In genomic region chr3:123138274-123139003, GRCm38 (mm10) we compare ENCODE assay signal across 8 mouse cellular contexts.
DNase-seq lines count a peak whose midpoint lies in the region; ATAC-seq and TF ChIP-seq lines count a peak whose summit lies in the region.

No protein-coding gene starts in this region.

- ATAC-seq in hindbrain, postnatal 0 days = no peak
- no peak for ATAC-seq in hindbrain, embryonic 11.5 days (ENCODE audit: low FRiP score)
- no peak for ATAC-seq in monocyte, adult 5-6 weeks (replicated peaks; ENCODE audit: insufficient number of reproducible peaks, low FRiP score, low TSS enrichment, poor library complexity, severe bottlenecking)

- H3K4me2 ChIP-seq in hindbrain, postnatal 0 days (ENCODE audit: low read depth, low read length) = no peak overlapping the region
- no peak overlapping the region for H3K4me2 ChIP-seq in hindbrain, embryonic 11.5 days (replicated peaks; ENCODE audit: low read depth, low read length)

- peak; percentile 43 for DNase-seq in hindbrain, postnatal 0 days (ENCODE audit: low spot score)
- DNase-seq in hindbrain, embryonic 11.5 days (ENCODE audit: low spot score) = no peak
- DNase-seq in adipocyte (ENCODE audit: low spot score) = peak; percentile 96
- peak; percentile 87 for DNase-seq in heart, adult 8-10 months (ENCODE audit: low spot score)
- DNase-seq in kidney, postnatal 36 days = peak; percentile 86 to 88
- peak; percentile 70 for DNase-seq in urinary bladder, postnatal 25 days (ENCODE audit: low spot score)
- DNase-seq in retina, postnatal 1 day = no peak

- no peaks in the 10 kb centered on the region for H3K36me3 ChIP-seq in hindbrain, postnatal 0 days (ENCODE audit: insufficient read depth, low read length)
- H3K36me3 ChIP-seq in hindbrain, embryonic 11.5 days (ENCODE audit: control insufficient read depth, insufficient read depth, low read length) = no peaks in the 10 kb centered on the region

- no peak overlapping the region for H3K27ac ChIP-seq in hindbrain, postnatal 0 days
- H3K27ac ChIP-seq in hindbrain, embryonic 11.5 days (ENCODE audit: low read depth, low read length) = no peak overlapping the region

- H3K4me3 ChIP-seq in hindbrain, postnatal 0 days (ENCODE audit: low read length) = no peak overlapping the region
- H3K4me3 ChIP-seq in hindbrain, embryonic 11.5 days (ENCODE audit: low read depth, low read length) = no peak overlapping the region

- WGBS in hindbrain, postnatal 0 days = 62% methylated on average over 6 of the region's 6 CpGs
- WGBS in hindbrain, embryonic 11.5 days = 84% methylated on average over 6 of the region's 6 CpGs

- no peaks in the 10 kb centered on the region for H3K9me3 ChIP-seq in hindbrain, postnatal 0 days (ENCODE audit: low read length)
- no peaks in the 10 kb centered on the region for H3K9me3 ChIP-seq in hindbrain, embryonic 11.5 days (ENCODE audit: control insufficient read depth, low read length)

- no peaks in the 10 kb centered on the region for H3K4me1 ChIP-seq in hindbrain, postnatal 0 days (ENCODE audit: insufficient read depth, low read length)
- H3K4me1 ChIP-seq in hindbrain, embryonic 11.5 days (replicated peaks; ENCODE audit: control insufficient read depth, insufficient read depth, low read length) = no peaks in the 10 kb centered on the region

- no peaks in the 10 kb centered on the region for H3K27me3 ChIP-seq in hindbrain, postnatal 0 days (ENCODE audit: insufficient read depth, low read length)
- no peaks in the 10 kb centered on the region for H3K27me3 ChIP-seq in hindbrain, embryonic 11.5 days (ENCODE audit: control insufficient read depth, insufficient read depth, low read length)

- no peak for TF ChIP-seq CTCF in hindbrain, postnatal 0 days (IDR thresholded peaks at IDR 0.05; ENCODE audit: low read depth)

- H3K9ac ChIP-seq in hindbrain, postnatal 0 days (replicated peaks; ENCODE audit: low read length) = no peak overlapping the region
- no peak overlapping the region for H3K9ac ChIP-seq in hindbrain, embryonic 11.5 days (ENCODE audit: low read depth, low read length)

Comparison
In these comparisons a context has a peak if more than half of its experiments do, and no peak if none do; other contexts are left out.
1. DNase-seq: peak in hindbrain, postnatal 0 days (single experiment), adipocyte (single experiment), heart, adult 8-10 months (single experiment), kidney, postnatal 36 days (2 of 2) and urinary bladder, postnatal 25 days (single experiment); none in hindbrain, embryonic 11.5 days (single experiment) and retina, postnatal 1 day (single experiment).